Mouse (Mus musculus) gastrocnemius, adult 8-10 months (tissue): ENCODE data around the gene Stk39. TPM values are rescaled to one million over a fixed set of nuclear protein-coding genes. Genes with fewer than 3 reads are reported as not detected.
"Not testable (repeated sequence)": the region's sequence is repeated elsewhere in the genome, so short reads cannot be mapped to it uniquely, and the experiment has no call there.

Experiments
- DNase-seq, 2 experiments: peaks; one replicate each; pipeline ENCODE4 v3.0.0; 2022; ENCODE audit warnings: low spot score in 2 of 2
- total RNA-seq, 4 experiments: library from RNA; stranded (reverse); gene quantifications; 2 replicates each; pipeline ENCODE4 v1.2.4; 2022

Stk39 gene
- total RNA-seq, 4 experiments from 2014 or later: 1.3 to 2.4 (median 2.1) TPM

DNA sequence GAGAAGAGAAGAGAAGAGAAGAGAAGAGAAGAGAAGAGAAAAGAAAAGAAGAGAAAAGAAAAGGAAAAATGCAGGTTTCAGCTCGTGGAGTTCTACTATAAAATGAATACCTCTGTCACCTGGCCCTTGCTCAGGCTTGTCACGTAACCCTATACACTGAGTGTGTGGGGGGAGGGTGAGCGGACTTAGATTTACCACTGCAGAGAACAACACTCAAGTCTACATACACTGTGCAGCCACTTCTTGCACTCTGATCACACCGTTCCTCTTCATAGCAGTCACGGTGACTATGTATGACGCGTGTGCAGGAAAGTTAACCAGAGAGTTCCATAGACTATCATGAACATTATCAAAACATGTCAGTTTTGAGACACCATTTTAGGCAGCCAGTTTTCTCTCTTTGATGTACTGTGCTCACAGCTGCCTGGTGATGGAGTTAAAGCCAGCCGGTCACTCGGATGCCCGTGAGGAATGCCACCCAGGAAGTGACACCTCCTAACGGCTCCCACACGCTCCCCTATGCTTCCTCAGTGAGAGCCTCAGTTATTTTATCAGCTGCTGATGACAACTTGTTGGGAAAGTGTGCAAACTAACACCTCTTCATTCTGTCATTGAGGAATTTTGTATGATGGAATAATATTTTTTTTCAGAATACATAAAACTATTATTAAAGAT, 228.1 kb downstream of the Stk39 start:
- DNase-seq: no peak

GRCm38 (mm10) chr2:68243273-68243672, 228.8 kb downstream of the Stk39 start:
- no peak for DNase-seq

DNA sequence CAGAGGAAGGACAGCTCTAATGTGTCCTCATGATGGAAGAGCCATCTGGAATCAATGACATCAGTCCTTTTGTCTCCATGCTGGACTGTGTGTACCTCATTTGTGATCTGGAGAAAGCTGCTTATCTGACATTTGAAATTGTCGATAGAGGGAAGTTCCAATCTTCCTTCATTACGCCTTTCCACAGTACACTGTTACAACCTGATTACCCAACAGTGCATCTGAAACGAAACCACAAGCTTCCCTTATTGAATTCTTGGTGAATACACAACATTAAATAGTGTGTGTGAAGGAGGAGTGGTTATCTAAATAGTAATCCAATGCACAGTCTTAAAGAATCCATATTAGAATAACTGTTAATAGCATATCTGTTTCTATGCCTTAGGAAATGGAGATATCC, 230.0 kb downstream of the Stk39 start:
- no peak for DNase-seq

DNA sequence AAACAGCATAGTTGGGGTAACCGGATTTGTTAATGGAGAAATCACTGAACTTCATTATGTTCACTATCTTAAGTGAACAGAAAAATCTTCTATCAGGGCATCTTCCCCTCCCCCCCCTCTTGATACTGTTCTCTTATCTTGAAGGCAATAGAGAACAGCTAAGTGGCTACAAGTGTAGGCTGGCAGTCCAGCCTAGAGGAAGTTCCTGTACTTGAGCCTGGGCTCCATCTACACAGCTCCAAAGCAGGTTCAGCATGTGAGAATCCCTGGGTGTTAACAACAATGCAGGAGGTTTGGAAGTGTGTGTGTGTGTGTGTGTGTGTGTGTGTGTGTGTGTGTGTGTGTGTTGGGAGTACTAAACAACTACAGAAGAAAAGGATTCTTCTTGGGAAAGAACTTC, 230.4 kb downstream of the Stk39 start:
- DNase-seq: no peak

GRCm38 (mm10) chr2:68239415-68239814, 232.7 kb downstream of the Stk39 start:
- DNase-seq: not testable (repeated sequence)

DNA sequence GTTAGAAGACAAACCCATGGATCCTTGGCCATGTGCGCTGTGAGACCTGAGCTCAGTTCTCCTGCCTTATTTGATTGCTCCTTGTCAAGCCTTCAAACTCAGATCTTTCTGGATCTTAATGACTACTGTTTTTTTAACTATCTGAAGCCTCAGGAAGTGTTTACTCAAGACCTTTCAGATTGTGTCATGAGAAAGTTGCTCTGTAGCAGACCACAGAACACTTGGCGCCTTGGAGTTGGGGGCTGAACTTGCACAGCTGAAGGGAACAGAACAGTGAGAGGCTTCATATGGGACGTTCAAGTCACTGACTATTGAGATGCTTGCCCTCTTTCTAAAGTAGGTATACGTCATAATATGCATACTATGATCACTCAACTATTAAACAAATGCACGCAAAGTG, 239.1 kb downstream of the Stk39 start:
- no peak for DNase-seq

DNA sequence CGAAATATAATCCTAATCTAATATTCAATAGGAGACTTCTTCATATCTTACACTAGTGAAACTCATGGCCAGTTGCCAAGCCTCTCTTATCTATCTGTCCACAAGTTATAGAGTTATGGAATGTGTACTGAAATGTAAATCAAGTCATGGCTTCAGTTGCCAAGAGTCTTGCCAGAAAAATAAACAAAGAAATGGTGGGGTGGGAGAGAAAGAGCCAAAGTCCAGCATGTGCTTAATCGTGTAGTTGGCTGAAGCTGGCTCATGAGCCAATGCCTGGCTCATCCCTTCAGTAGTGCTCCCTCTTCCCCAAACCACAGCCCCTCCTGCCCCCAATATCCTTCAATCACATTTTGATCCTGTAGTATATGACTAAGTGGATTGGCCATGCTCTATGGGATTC, 242.2 kb downstream of the Stk39 start:
- no peak for DNase-seq

GRCm38 (mm10) chr2:68229081-68229480, 243.0 kb downstream of the Stk39 start:
- no peak for DNase-seq

DNA sequence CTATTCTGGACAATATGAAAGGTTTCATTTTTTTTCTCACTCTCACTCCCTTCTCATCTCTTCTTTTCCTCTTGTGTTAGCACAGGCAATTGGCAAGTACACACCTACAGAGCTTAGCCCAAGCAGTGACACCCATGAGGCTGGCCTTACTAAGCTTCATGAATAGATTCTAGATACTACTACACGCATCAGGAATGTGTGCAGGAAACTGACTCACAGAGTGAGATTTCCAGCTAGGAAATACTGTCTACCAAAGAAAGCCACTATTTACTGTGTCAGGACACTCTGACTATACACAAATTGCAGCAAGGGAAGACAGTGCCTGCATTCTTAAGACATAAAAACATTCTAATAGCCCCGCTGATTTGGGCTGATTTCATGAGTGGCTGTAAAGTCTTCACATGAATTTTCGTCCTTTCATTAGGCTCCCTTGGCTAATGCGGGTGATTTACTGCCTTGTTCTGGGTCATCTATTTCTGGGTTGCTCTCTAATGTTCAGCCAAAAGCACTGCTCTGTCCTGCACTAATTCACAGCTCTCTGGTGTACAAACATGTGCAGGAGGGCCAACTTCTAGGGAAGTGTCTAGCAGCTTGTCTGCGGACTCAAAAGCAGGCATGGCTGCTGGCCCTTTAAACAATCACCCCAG, 249.7 kb downstream of the Stk39 start:
- DNase-seq: peak; percentile 22 to 38

- no peak for DNase-seq
These were observed 250.8 kb downstream of the Stk39 start for GRCm38 (mm10) chr2:68221226-68221625.

- DNase-seq: no peak
These were observed 252.2 kb downstream of the Stk39 start for GRCm38 (mm10) chr2:68219823-68220222.

GRCm38 (mm10) chr2:68215176-68215575, 256.9 kb downstream of the Stk39 start:
- DNase-seq: no peak

DNA sequence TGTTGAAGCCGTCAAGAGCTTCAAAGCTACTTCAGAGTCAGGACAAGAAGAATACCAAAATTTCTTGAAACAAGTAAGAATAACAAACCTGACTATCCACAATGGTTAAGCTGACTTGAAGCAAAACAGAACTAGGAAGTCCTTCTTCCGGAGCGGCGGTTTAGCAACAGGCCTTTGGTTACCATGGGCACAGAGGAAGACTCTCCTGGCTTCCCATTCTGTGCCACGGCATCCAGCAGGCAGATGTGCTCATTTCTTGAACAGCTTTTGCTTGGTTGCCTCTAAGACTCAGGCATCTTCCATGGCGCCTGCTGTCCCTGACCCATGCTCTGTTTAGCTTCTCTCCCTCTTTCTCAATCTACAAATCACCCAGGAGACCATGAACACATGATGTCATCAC, 257.7 kb downstream of the Stk39 start:
- DNase-seq: no peak

GRCm38 (mm10) chr2:68211443-68211842, 260.6 kb downstream of the Stk39 start:
- no peak for DNase-seq

- DNase-seq: no peak
These were observed 275.8 kb downstream of the Stk39 start for GRCm38 (mm10) chr2:68196245-68196644.

GRCm38 (mm10) chr2:68194444-68194843, 277.6 kb downstream of the Stk39 start:
- DNase-seq: no peak

- DNase-seq: no peak
These were observed 278.6 kb downstream of the Stk39 start for GRCm38 (mm10) chr2:68193465-68193837.

DNA sequence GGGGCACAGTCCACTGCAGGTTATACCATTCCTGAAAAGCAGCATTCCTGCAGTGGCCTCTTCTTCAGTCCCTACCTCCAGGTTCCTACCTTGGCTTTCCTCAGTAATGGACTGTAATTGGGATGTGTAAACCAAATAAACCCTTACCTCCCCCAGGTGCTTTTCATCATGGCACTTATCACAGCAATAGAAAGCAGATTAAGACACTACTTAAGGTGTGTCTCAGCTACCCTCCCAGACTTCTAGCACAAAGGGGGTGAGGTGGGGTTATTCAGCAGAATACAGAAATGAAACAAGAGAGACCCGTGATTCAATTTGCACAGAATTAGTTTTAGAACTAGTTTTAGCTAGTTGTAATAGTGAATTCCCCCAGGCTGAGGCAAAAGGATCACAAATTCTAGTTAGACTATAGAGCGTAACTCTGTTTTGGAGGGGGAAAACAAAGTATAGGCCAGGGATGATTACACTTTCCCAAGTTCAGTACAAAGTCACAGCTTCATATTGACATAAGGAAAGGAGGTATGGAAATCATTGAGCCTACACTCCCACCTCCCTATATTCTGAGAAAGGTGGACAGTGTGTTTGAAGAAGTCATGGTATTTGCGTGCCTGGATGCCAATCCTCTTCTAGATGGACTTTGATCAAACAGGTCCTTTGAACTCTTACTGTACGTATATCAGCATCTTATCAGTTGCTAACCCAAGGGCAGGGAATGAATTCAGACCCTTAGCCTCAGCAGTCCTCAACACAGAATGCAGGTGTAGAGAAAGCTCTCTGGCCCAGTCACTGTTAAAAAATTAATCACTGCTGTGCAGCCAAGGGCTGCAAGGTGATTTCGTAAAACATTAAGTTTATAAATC, 279.2 kb downstream of the Stk39 start:
- DNase-seq: no peak

DNA sequence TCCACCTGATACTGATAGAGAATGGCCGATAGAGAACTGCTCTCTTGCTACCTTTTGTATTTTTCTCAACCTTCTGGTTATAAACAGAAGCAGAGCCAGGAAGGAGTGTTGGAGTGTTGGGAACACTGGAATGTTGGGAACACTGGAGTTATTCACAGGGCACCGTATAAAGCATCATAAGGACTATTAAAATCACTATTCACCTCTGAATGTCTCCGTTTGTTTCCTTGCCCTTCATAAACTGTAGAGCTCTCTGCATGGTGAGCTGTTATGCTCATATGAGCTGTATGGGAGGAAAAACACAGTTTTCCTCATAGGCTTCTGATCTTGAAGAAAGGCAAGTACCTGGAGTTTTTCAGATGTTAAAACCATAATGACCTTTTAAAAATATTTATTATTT, 295.6 kb downstream of the Stk39 start:
- DNase-seq: no peak

GRCm38 (mm10) chr2:68171306-68171705, 300.8 kb downstream of the Stk39 start:
- DNase-seq: no peak

DNA sequence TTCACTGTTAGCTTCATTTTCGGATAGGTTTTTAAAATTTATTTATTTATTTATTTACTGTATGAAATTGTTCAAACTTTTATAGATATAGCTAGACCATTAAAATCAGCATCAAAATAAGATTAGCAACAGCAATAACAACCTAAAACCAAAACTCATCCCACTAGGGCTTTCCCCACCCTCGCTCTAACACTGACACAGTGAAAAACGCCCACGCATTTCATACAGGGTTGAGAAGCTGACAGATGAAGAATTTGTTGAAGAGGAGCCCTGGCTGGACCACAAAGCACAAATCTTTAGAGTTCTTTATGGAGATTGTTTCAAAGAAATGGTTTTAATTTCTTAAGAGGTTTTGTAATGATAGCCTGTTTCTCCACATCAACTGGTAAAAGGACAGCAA, 310.1 kb downstream of the Stk39 start:
- DNase-seq: no peak

DNA sequence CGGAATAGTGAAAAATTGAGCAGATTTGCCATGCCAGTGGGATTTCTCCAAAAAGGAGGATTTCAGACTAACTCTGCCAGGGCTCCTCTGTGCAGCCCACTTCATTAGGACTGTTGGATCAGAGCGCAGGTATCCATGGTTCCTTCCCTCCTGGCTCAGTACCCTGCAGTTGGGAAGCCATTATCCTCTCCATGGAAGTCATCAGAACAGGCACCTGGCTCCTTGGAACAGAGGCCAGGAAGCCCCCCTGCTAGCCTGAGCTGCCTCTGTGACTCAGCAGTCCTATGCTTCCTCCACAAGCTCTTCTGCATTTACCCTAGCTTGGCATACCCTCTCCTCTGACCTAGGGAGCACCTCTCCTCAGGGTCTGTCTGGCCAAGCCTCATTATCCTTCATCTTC, 311.5 kb downstream of the Stk39 start:
- DNase-seq: no peak
